Mouse (Mus musculus) forebrain, postnatal 0 days (tissue): Measurements from ENCODE around the gene Sorcs2. TPM values are rescaled to one million over a fixed set of nuclear protein-coding genes. Genes with fewer than 3 reads are reported as not detected.
"Not testable (repeated sequence)": the region's sequence is repeated elsewhere in the genome, so short reads cannot be mapped to it uniquely, and the experiment has no call there.

Experiments
- ATAC-seq: fragments of 200-750 bp; cut with Nextera tagmentation; 2 replicates; pipeline ENCODE4 v1.8.0; 2017; ENCODE audit warnings: mild to moderate bottlenecking, moderate library complexity
- DNase-seq: peaks from one replicate; pipeline ENCODE4 v3.0.0-alpha.2; 2015
- H3K27ac ChIP-seq: fragments of 300-500 bp; sonication (generic); 2 replicates; pipeline ENCODE4 v1.5.1; 2014; ENCODE audit warnings: low read depth, mild to moderate bottlenecking, antibody characterized with exemption, low read length, moderate library complexity, mixed read lengths
- H3K27me3 ChIP-seq: fragments of 300-500 bp; sonication (generic); 2 replicates; pipeline ENCODE4 v1.6.1; 2014; ENCODE audit warnings: mild to moderate bottlenecking, low read length, mixed read lengths; ENCODE audit not compliant: insufficient read depth
- H3K36me3 ChIP-seq: fragments of 300-500 bp; sonication (generic); 2 replicates; pipeline ENCODE4 v1.6.1; 2014; ENCODE audit warnings: mild to moderate bottlenecking, moderate library complexity; ENCODE audit not compliant: insufficient read depth
- H3K4me1 ChIP-seq: fragments of 300-500 bp; sonication (generic); 2 replicates; pipeline ENCODE4 v1.6.1; 2014; ENCODE audit warnings: antibody characterized with exemption; ENCODE audit not compliant: insufficient read depth
- H3K4me2 ChIP-seq: fragments of 300-500 bp; sonication (generic); 2 replicates; pipeline ENCODE4 v1.6.1; 2014; ENCODE audit warnings: low read depth, mild to moderate bottlenecking, moderate library complexity
- H3K4me3 ChIP-seq: fragments of 300-500 bp; sonication (generic); 2 replicates; pipeline ENCODE4 v1.5.1; 2014; ENCODE audit warnings: low read depth, low read length, mixed read lengths
- H3K9ac ChIP-seq: fragments of 300-500 bp; sonication (generic); 2 replicates; pipeline ENCODE4 v1.6.1; 2014; ENCODE audit warnings: mild to moderate bottlenecking
- H3K9me3 ChIP-seq: fragments of 300-500 bp; sonication (generic); 2 replicates; pipeline ENCODE4 v1.6.1; 2016; ENCODE audit warnings: low read length
- CTCF ChIP-seq: sonication (generic); IDR thresholded peaks from 2 replicates; pipeline ENCODE4 v1.5.1; 2016; ENCODE audit warnings: antibody characterized with exemption, control low read depth, low read depth
- WGBS: fragments of 180-500 bp; shearing (Covaris S2); extraction: QIAGEN DNeasy Blood & Tissue Kit; methylation state at CpG from one replicate; pipeline ENCODE4 v1.1.7; 2014; 5-methylcytosine and 5-hydroxymethylcytosine counted together
- polyA plus RNA-seq: library from polyadenylated mRNA; unstranded; fragments of >200 nt; fragmentation: Nextera tagmentation; extraction: Ambion mirVana; gene quantifications from 2 replicates; pipeline ENCODE4 v1.2.1, GENCODE M21; 2015
- total RNA-seq: library from RNA; depleted of rRNA; stranded (reverse); fragments of >200 nt; gene quantifications from 2 replicates; pipeline ENCODE4 v1.2.3, GENCODE M21; 2014

Gene Sorcs2
- total and polyA plus RNA-seq, 2 experiments from 2014 or later: 10.0 to 29.8 TPM

- peak; percentile 58 for TF ChIP-seq CTCF
- Histone ChIP-seq H3K9me3 (no peaks in the 10 kb centered on the region), H3K36me3 (no peaks in the 10 kb centered on the region), H3K4me2 (peak overlapping the region; percentile 100; the same call in 1 of the 2 replicates), H3K9ac (no peak overlapping the region), H3K4me3 (no peak overlapping the region), H3K27me3 (peaks cover 3% of the 10 kb centered on the region; the same call in 1 of the 2 replicates), H3K27ac (no peak overlapping the region), H3K4me1 (peaks cover 17% of the 10 kb centered on the region; the same call in 1 of the 2 replicates)
- DNase-seq (peak; percentile 56), ATAC-seq (no peak)
- WGBS: 11% methylated on average over 18 of the region's 18 CpGs
Observed at GRCm38 (mm10) chr5:36398463-36399364, 775 bp upstream of the Sorcs2 start.

- peak; percentile 22; the same call in 1 of the 2 replicates for TF ChIP-seq CTCF
- Histone ChIP-seq H3K9ac (peak overlapping the region; percentile 87), H3K9me3 (no peaks in the 10 kb centered on the region), H3K4me2 (peak overlapping the region; percentile 100), H3K27ac (no peak overlapping the region), H3K36me3 (no peaks in the 10 kb centered on the region), H3K4me3 (peak overlapping the region; percentile 75), H3K4me1 (peaks cover 17% of the 10 kb centered on the region; the same call in 1 of the 2 replicates), H3K27me3 (peaks cover 3% of the 10 kb centered on the region; the same call in 1 of the 2 replicates)
- DNase-seq (no peak), ATAC-seq (peak; percentile 19)
- WGBS: 1% methylated on average over 36 of the region's 36 CpGs
Observed at GRCm38 (mm10) chr5:36397384-36397759, 567 bp downstream of the Sorcs2 start.

GRCm38 (mm10) chr5:36396491-36397383 is 1.2 kb downstream of the Sorcs2 start:
- H3K27me3 ChIP-seq: peaks cover 3% of the 10 kb centered on the region; the same call in 1 of the 2 replicates
- ATAC-seq: no peak
- H3K36me3 ChIP-seq: no peaks in the 10 kb centered on the region
- peak overlapping the region; percentile 87 for H3K9ac ChIP-seq
- DNase-seq: no peak
- WGBS: 6% methylated on average over 18 of the region's 18 CpGs
- TF ChIP-seq CTCF: no peak
- peak overlapping the region; percentile 75 for H3K4me3 ChIP-seq
- H3K9me3 ChIP-seq: no peaks in the 10 kb centered on the region
- H3K27ac ChIP-seq: no peak overlapping the region
- H3K4me1 ChIP-seq: peaks cover 17% of the 10 kb centered on the region; the same call in 1 of the 2 replicates
- peak overlapping the region; percentile 100 for H3K4me2 ChIP-seq

GRCm38 (mm10) chr5:36396011-36396410 is 1.9 kb downstream of the Sorcs2 start:
- WGBS: 67% methylated on average over 3 of the region's 3 CpGs
- H3K4me1 ChIP-seq: peaks cover 17% of the 10 kb centered on the region; the same call in 1 of the 2 replicates
- TF ChIP-seq CTCF: peak; percentile 82

GRCm38 (mm10) chr5:36394840-36395515 is 3.0 kb downstream of the Sorcs2 start:
- Histone ChIP-seq H3K27me3 (peaks cover 3% of the 10 kb centered on the region; the same call in 1 of the 2 replicates), H3K36me3 (no peaks in the 10 kb centered on the region), H3K27ac (no peak overlapping the region), H3K9me3 (no peaks in the 10 kb centered on the region), H3K4me2 (peak overlapping the region; percentile 100; the same call in 1 of the 2 replicates), H3K4me3 (no peak overlapping the region), H3K9ac (no peak overlapping the region), H3K4me1 (peaks cover 17% of the 10 kb centered on the region; the same call in 1 of the 2 replicates)
- peak; percentile 52 for TF ChIP-seq CTCF
- ATAC-seq (peak; percentile 30; the same call in 1 of the 2 replicates), DNase-seq (peak; percentile 54)
- 35% methylated on average over 11 of the region's 11 CpGs for WGBS

More at GRCm38 (mm10) chr5:36396011-36396410, 1.9 kb downstream of the Sorcs2 start:
- peak overlapping the region; percentile 75; the same call in 1 of the 2 replicates for H3K4me3 ChIP-seq
- H3K9ac ChIP-seq: no peak overlapping the region
- no peak overlapping the region for H3K27ac ChIP-seq
- peak overlapping the region; percentile 100 for H3K4me2 ChIP-seq
- no peaks in the 10 kb centered on the region for H3K36me3 ChIP-seq
- DNase-seq (peak; percentile 79), ATAC-seq (no peak)
- H3K9me3 ChIP-seq: no peaks in the 10 kb centered on the region
- peaks cover 3% of the 10 kb centered on the region; the same call in 1 of the 2 replicates for H3K27me3 ChIP-seq

- 80% methylated on average over 4 of the region's 4 CpGs for WGBS
- Histone ChIP-seq H3K36me3 (no peaks in the 10 kb centered on the region), H3K27ac (no peak overlapping the region), H3K9me3 (no peaks in the 10 kb centered on the region), H3K27me3 (peaks cover 3% of the 10 kb centered on the region; the same call in 1 of the 2 replicates), H3K4me2 (no peak overlapping the region), H3K4me1 (peaks cover 14% of the 10 kb centered on the region; the same call in 1 of the 2 replicates), H3K9ac (no peak overlapping the region), H3K4me3 (no peak overlapping the region)
- DNase-seq (no peak), ATAC-seq (no peak)
- no peak for TF ChIP-seq CTCF
Observed at GRCm38 (mm10) chr5:36391751-36392150, 6.2 kb downstream of the Sorcs2 start.

GRCm38 (mm10) chr5:36390591-36390927 is 7.4 kb downstream of the Sorcs2 start:
- H3K4me1 ChIP-seq, H3K4me3 ChIP-seq, H3K4me2 ChIP-seq, H3K9ac ChIP-seq, ATAC-seq, H3K27ac ChIP-seq, H3K36me3 ChIP-seq, H3K9me3 ChIP-seq, H3K27me3 ChIP-seq, DNase-seq: not testable (repeated sequence)
